Mouse (Mus musculus): ENCODE results near the gene Ctnnd2.

DNA sequence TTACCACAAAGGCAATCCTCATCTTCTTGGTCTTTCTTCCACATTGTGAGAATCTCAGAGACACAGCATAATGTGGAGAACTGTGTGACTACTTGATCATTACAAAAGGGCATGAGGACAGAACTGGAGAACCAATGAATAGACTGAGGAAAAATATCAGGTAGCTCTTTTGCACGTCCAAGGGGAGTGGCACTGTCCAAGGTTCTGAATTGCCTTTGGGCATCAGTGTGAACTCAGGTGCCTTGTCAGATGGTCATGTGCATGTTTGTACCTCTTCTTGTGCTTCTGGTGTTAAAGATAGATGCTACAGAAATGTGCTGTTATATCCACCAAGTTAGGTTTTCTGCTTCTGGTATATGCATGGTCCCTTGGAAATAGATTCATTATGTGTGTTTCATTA, 233.9 kb downstream of the Ctnnd2 start:
- TF ChIP-seq EP300 (IDR thresholded peaks at IDR 0.05) (no peak), CTCF (IDR thresholded peaks at IDR 0.05) (no peak)

All from lung, postnatal 0 days (tissue).